Mouse (Mus musculus): ENCODE measurements around the gene Them4. TPM values are rescaled to one million over a fixed set of nuclear protein-coding genes. Genes with fewer than 3 reads are reported as not detected.

Them4 gene
- polyA plus RNA-seq, 1 experiment from 2014 or later, result 13.4 TPM

- no peak for ATAC-seq (ENCODE audit: low FRiP score)
- no peak overlapping the region for H3K4me3 ChIP-seq (ENCODE audit: low read depth, low read length)
- H3K4me1 ChIP-seq (replicated peaks; ENCODE audit: control insufficient read depth, insufficient read depth, low read length), result no peaks in the 10 kb centered on the region
- no peak overlapping the region for H3K4me2 ChIP-seq (replicated peaks; ENCODE audit: low read depth, low read length)
- no peaks in the 10 kb centered on the region for H3K27me3 ChIP-seq (ENCODE audit: control insufficient read depth, insufficient read depth, low read length)
- no peaks in the 10 kb centered on the region for H3K9me3 ChIP-seq (ENCODE audit: control insufficient read depth, low read length)
- H3K27ac ChIP-seq (ENCODE audit: low read depth, low read length), result no peak overlapping the region
- H3K36me3 ChIP-seq (ENCODE audit: control insufficient read depth, insufficient read depth, low read length), result no peaks in the 10 kb centered on the region
- 68% methylated on average over 3 of the region's 3 CpGs for WGBS
- no peak overlapping the region for H3K9ac ChIP-seq (ENCODE audit: low read depth, low read length)
- no peak for DNase-seq (ENCODE audit: low spot score)
Measured at GRCm38 (mm10) chr3:94328681-94329080, 18.8 kb downstream of the Them4 start.

- H3K27ac ChIP-seq (ENCODE audit: low read depth, low read length), result no peak overlapping the region
- no peak for ATAC-seq (ENCODE audit: low FRiP score)
- H3K4me1 ChIP-seq (replicated peaks; ENCODE audit: control insufficient read depth, insufficient read depth, low read length), result no peaks in the 10 kb centered on the region
- H3K4me3 ChIP-seq (ENCODE audit: low read depth, low read length), result no peak overlapping the region
- WGBS, result 95% methylated on average over 4 of the region's 4 CpGs
- DNase-seq (ENCODE audit: low spot score), result no peak
- no peaks in the 10 kb centered on the region for H3K36me3 ChIP-seq (ENCODE audit: control insufficient read depth, insufficient read depth, low read length)
- H3K9me3 ChIP-seq (ENCODE audit: control insufficient read depth, low read length), result no peaks in the 10 kb centered on the region
- H3K4me2 ChIP-seq (replicated peaks; ENCODE audit: low read depth, low read length), result no peak overlapping the region
- H3K9ac ChIP-seq (ENCODE audit: low read depth, low read length), result no peak overlapping the region
- H3K27me3 ChIP-seq (ENCODE audit: control insufficient read depth, insufficient read depth, low read length), result no peaks in the 10 kb centered on the region
Measured at GRCm38 (mm10) chr3:94334442-94334841, 24.6 kb downstream of the Them4 start.

DNA sequence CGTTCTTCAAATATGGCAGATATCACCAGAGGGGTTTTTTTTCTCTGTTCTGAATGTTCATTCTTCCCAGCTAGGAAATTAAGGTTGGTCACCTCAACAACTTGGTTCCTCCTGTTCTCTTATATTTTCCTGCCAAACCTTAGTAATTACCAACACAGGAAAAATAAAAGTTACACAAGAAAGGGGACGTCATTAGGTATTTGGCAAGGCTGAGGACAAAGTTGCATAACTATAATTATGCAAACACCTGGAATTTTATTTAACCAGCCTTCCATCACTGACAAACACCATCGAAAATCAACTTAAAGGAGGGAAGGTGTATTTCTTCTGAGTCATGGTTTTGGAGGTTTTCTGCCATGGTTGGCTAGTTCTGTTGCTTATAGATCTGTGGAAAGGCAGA is 28.6 kb downstream of the Them4 start:
- H3K9me3 ChIP-seq (ENCODE audit: control insufficient read depth, low read length), result no peaks in the 10 kb centered on the region
- ATAC-seq (ENCODE audit: low FRiP score), result no peak

GRCm38 (mm10) chr3:94341959-94342422 is 32.1 kb downstream of the Them4 start, which contains the start of gene Them5:
Gene Them5, plus strand, starts transcription at chr3:94342099.
- H3K4me3 ChIP-seq (ENCODE audit: low read depth, low read length), result no peak within 1 kb of the TSS
- no peaks in the 10 kb centered on the region for H3K27me3 ChIP-seq (ENCODE audit: control insufficient read depth, insufficient read depth, low read length)
- DNase-seq (ENCODE audit: low spot score) (no peak), ATAC-seq (ENCODE audit: low FRiP score) (no peak)
- H3K4me2 ChIP-seq (replicated peaks; ENCODE audit: low read depth, low read length), result no peak within 1 kb of the TSS
- 56% methylated on average over 3 of the region's 3 CpGs for WGBS
- no peak within 1 kb of the TSS for H3K27ac ChIP-seq (ENCODE audit: low read depth, low read length)
- no peaks in the 10 kb centered on the region for H3K4me1 ChIP-seq (replicated peaks; ENCODE audit: control insufficient read depth, insufficient read depth, low read length)
- H3K9ac ChIP-seq (ENCODE audit: low read depth, low read length), result no peak within 1 kb of the TSS
- H3K36me3 ChIP-seq (ENCODE audit: control insufficient read depth, insufficient read depth, low read length), result no peaks in the 10 kb centered on the region
- no peaks in the 10 kb centered on the region for H3K9me3 ChIP-seq (ENCODE audit: control insufficient read depth, low read length)

More for the DNA sequence above, 28.6 kb downstream of the Them4 start:
- H3K4me2 ChIP-seq (replicated peaks; ENCODE audit: low read depth, low read length), result no peak overlapping the region
- H3K9ac ChIP-seq (ENCODE audit: low read depth, low read length), result no peak overlapping the region
- no peak overlapping the region for H3K27ac ChIP-seq (ENCODE audit: low read depth, low read length)
- no peaks in the 10 kb centered on the region for H3K27me3 ChIP-seq (ENCODE audit: control insufficient read depth, insufficient read depth, low read length)
- no peak overlapping the region for H3K4me3 ChIP-seq (ENCODE audit: low read depth, low read length)
- H3K4me1 ChIP-seq (replicated peaks; ENCODE audit: control insufficient read depth, insufficient read depth, low read length), result no peaks in the 10 kb centered on the region
- DNase-seq (ENCODE audit: low spot score), result no peak
- no peaks in the 10 kb centered on the region for H3K36me3 ChIP-seq (ENCODE audit: control insufficient read depth, insufficient read depth, low read length)
- WGBS, result 92% methylated on average over 3 of the region's 3 CpGs

GRCm38 (mm10) chr3:94342552-94342951 is 32.7 kb downstream of the Them4 start:
- DNase-seq (ENCODE audit: low spot score), result no peak
- no peak overlapping the region for H3K4me3 ChIP-seq (ENCODE audit: low read depth, low read length)
- H3K9me3 ChIP-seq (ENCODE audit: control insufficient read depth, low read length), result no peaks in the 10 kb centered on the region
- no peak overlapping the region for H3K4me2 ChIP-seq (replicated peaks; ENCODE audit: low read depth, low read length)
- ATAC-seq (ENCODE audit: low FRiP score), result no peak
- H3K27ac ChIP-seq (ENCODE audit: low read depth, low read length), result no peak overlapping the region
- H3K36me3 ChIP-seq (ENCODE audit: control insufficient read depth, insufficient read depth, low read length), result no peaks in the 10 kb centered on the region
- no peak overlapping the region for H3K9ac ChIP-seq (ENCODE audit: low read depth, low read length)
- WGBS, result 63% methylated on average over 1 of the region's 1 CpGs
- H3K27me3 ChIP-seq (ENCODE audit: control insufficient read depth, insufficient read depth, low read length), result no peaks in the 10 kb centered on the region
- H3K4me1 ChIP-seq (replicated peaks; ENCODE audit: control insufficient read depth, insufficient read depth, low read length), result no peaks in the 10 kb centered on the region

GRCm38 (mm10) chr3:94344182-94344581 is 34.3 kb downstream of the Them4 start:
- H3K9ac ChIP-seq (ENCODE audit: low read depth, low read length), result no peak overlapping the region
- no peaks in the 10 kb centered on the region for H3K36me3 ChIP-seq (ENCODE audit: control insufficient read depth, insufficient read depth, low read length)
- no peaks in the 10 kb centered on the region for H3K4me1 ChIP-seq (replicated peaks; ENCODE audit: control insufficient read depth, insufficient read depth, low read length)
- H3K27me3 ChIP-seq (ENCODE audit: control insufficient read depth, insufficient read depth, low read length), result no peaks in the 10 kb centered on the region
- DNase-seq (ENCODE audit: low spot score) (no peak), ATAC-seq (ENCODE audit: low FRiP score) (no peak)
- no peak overlapping the region for H3K4me3 ChIP-seq (ENCODE audit: low read depth, low read length)
- H3K9me3 ChIP-seq (ENCODE audit: control insufficient read depth, low read length), result no peaks in the 10 kb centered on the region
- no peak overlapping the region for H3K27ac ChIP-seq (ENCODE audit: low read depth, low read length)
- WGBS, result 88% methylated on average over 2 of the region's 2 CpGs
- H3K4me2 ChIP-seq (replicated peaks; ENCODE audit: low read depth, low read length), result no peak overlapping the region

DNA sequence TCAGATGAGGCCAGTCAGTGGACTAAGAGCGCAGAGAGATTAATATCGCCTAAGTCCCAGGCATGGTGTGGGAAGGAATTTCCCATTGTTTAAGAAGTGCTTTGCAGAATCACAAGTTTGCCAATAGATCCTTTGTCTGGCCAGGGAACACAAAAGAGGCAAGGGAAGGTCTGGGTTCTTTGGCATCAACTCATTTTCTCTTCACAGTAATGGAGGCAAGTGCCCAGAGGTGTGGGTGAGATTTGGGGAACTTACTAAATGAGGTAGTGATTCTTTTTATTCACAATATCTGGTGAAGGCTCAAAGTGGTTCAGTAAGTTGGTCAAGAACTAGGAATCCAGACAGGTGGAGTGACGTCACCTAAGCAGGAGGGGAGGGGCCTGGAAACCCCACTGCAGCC is 35.0 kb downstream of the Them4 start:
- Histone ChIP-seq H3K4me1 (replicated peaks; ENCODE audit: control insufficient read depth, insufficient read depth, low read length) (no peaks in the 10 kb centered on the region), H3K27ac (ENCODE audit: low read depth, low read length) (no peak overlapping the region), H3K27me3 (ENCODE audit: control insufficient read depth, insufficient read depth, low read length) (no peaks in the 10 kb centered on the region), H3K36me3 (ENCODE audit: control insufficient read depth, insufficient read depth, low read length) (no peaks in the 10 kb centered on the region), H3K4me2 (replicated peaks; ENCODE audit: low read depth, low read length) (no peak overlapping the region), H3K9me3 (ENCODE audit: control insufficient read depth, low read length) (no peaks in the 10 kb centered on the region), H3K9ac (ENCODE audit: low read depth, low read length) (no peak overlapping the region), H3K4me3 (ENCODE audit: low read depth, low read length) (no peak overlapping the region)
- DNase-seq (ENCODE audit: low spot score), result no peak
- no peak for ATAC-seq (ENCODE audit: low FRiP score)
- 71% methylated on average over 3 of the region's 3 CpGs for WGBS

GRCm38 (mm10) chr3:94348146-94348545 is 38.3 kb downstream of the Them4 start:
- Histone ChIP-seq H3K36me3 (ENCODE audit: control insufficient read depth, insufficient read depth, low read length) (no peaks in the 10 kb centered on the region), H3K27me3 (ENCODE audit: control insufficient read depth, insufficient read depth, low read length) (no peaks in the 10 kb centered on the region), H3K9me3 (ENCODE audit: control insufficient read depth, low read length) (no peaks in the 10 kb centered on the region), H3K4me2 (replicated peaks; ENCODE audit: low read depth, low read length) (no peak overlapping the region), H3K4me3 (ENCODE audit: low read depth, low read length) (no peak overlapping the region), H3K9ac (ENCODE audit: low read depth, low read length) (no peak overlapping the region), H3K27ac (ENCODE audit: low read depth, low read length) (no peak overlapping the region), H3K4me1 (replicated peaks; ENCODE audit: control insufficient read depth, insufficient read depth, low read length) (no peaks in the 10 kb centered on the region)
- ATAC-seq (ENCODE audit: low FRiP score) (no peak), DNase-seq (ENCODE audit: low spot score) (no peak)
- WGBS, result 74% methylated on average over 2 of the region's 2 CpGs

- DNase-seq (ENCODE audit: low spot score) (peak; percentile 31), ATAC-seq (ENCODE audit: low FRiP score) (no peak)
- H3K4me3 ChIP-seq (ENCODE audit: low read depth, low read length), result no peak overlapping the region
- H3K27ac ChIP-seq (ENCODE audit: low read depth, low read length), result no peak overlapping the region
- H3K36me3 ChIP-seq (ENCODE audit: control insufficient read depth, insufficient read depth, low read length), result no peaks in the 10 kb centered on the region
- no peaks in the 10 kb centered on the region for H3K9me3 ChIP-seq (ENCODE audit: control insufficient read depth, low read length)
- 10% methylated on average over 1 of the region's 1 CpGs for WGBS
- H3K4me2 ChIP-seq (replicated peaks; ENCODE audit: low read depth, low read length), result no peak overlapping the region
- no peak overlapping the region for H3K9ac ChIP-seq (ENCODE audit: low read depth, low read length)
- H3K27me3 ChIP-seq (ENCODE audit: control insufficient read depth, insufficient read depth, low read length), result peaks cover 8% of the 10 kb centered on the region; the same call in 1 of the 2 replicates
- H3K4me1 ChIP-seq (replicated peaks; ENCODE audit: control insufficient read depth, insufficient read depth, low read length), result no peaks in the 10 kb centered on the region
Measured at GRCm38 (mm10) chr3:94360812-94361211, 50.9 kb downstream of the Them4 start.
